Mouse (Mus musculus): ENCODE results near the gene Pkn3.

- TF ChIP-seq CTCF (IDR thresholded peaks at IDR 0.05; ENCODE audit: low read depth) = peak; percentile 95
- TF ChIP-seq EP300 (IDR thresholded peaks at IDR 0.05; ENCODE audit: low read depth) = no peak
Measured at GRCm38 (mm10) chr2:30077502-30078348, at the start of gene Pkn3.

All from liver, embryonic 14.5 days (tissue).